Mouse (Mus musculus) adrenal gland, postnatal 36 days (tissue): ENCODE results near the gene Gm20821. TPM values are rescaled to one million over a fixed set of nuclear protein-coding genes. Genes with fewer than 3 reads are reported as not detected.
"Not testable (repeated sequence)": the region's sequence is repeated elsewhere in the genome, so short reads cannot be mapped to it uniquely, and the experiment has no call there.

ENCODE experiments used
- DNase-seq, 2 experiments: peaks; one replicate each; pipeline ENCODE4 v3.0.0; 2021; ENCODE audit warnings: mixed read lengths in 1 of 2
- long read RNA-seq, 2 experiments: library from polyadenylated mRNA; stranded (forward); transcript quantifications; one replicate each; pipeline ENCODE4 v2.0.0; 2021; ENCODE audit warnings: borderline sequencing depth in 2 of 2
- total RNA-seq, 2 experiments: library from RNA; stranded (reverse); gene quantifications; 2 replicates each; pipeline ENCODE4 v1.2.3; 2021

The Gm20821 gene
- total RNA-seq, result not detected
- long read RNA-seq, experiment 1, result 0 reads
- long read RNA-seq, experiment 2, result 0 reads

DNA sequence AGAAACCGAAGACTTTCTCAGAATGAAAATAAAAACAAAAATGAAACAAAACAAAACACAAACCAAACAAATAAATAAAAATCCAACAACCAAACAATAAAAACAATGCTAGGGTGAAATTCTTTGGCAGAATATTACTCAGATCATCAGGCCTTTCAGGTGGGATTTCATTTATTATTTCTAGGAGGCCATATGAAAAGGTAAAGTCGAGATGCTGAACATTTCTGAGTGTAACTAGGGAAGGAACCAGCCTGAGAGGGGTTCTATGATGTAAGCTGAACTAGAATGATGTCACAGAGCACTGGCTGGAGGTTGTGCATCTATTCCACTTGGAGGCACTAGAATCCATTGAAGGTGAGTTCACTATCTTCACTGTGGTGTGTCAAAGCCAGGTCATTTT, at the start of gene Gm20821:
TSS of gene Gm20821 (plus strand) at position 301 of the 400 bp plus-strand sequence.
- not testable (repeated sequence) for DNase-seq
